Mouse (Mus musculus) thymus, adult 2 months (tissue): ENCODE results near the gene Emilin1. TPM values are rescaled to one million over a fixed set of nuclear protein-coding genes. Genes with fewer than 3 reads are reported as not detected.

ENCODE experiments used
- DNase-seq: peaks from one replicate; pipeline ENCODE4 v3.0.0; 2021
- H3K27ac ChIP-seq: fragments of 200-500 bp; 2 replicates; pipeline ENCODE4 v1.5.1; 2012; ENCODE audit warnings: low read length, control low read depth; ENCODE audit not compliant: control insufficient read depth, insufficient read depth
- H3K27me3 ChIP-seq: fragments of 200-500 bp; 2 replicates; pipeline ENCODE4 v1.6.1; 2012; ENCODE audit warnings: mild to moderate bottlenecking, low read length, moderate library complexity, mixed read lengths; ENCODE audit not compliant: control insufficient read depth, insufficient read depth
- H3K36me3 ChIP-seq: fragments of 200-500 bp; 2 replicates; pipeline ENCODE4 v1.6.1; 2012; ENCODE audit warnings: mild to moderate bottlenecking, low read length, moderate library complexity; ENCODE audit not compliant: control insufficient read depth, insufficient read depth
- H3K4me1 ChIP-seq: fragments of 200-500 bp; replicated peaks from 2 replicates; pipeline ENCODE4 v1.6.1; 2012; ENCODE audit warnings: low read length; ENCODE audit not compliant: control insufficient read depth, insufficient read depth
- H3K4me3 ChIP-seq: fragments of 200-500 bp; 2 replicates; pipeline ENCODE4 v1.5.1; 2012; ENCODE audit warnings: mild to moderate bottlenecking, low read length, control low read depth, moderate library complexity; ENCODE audit not compliant: control insufficient read depth, insufficient read depth
- CTCF ChIP-seq: fragments of 200-500 bp; IDR thresholded peaks from 2 replicates; pipeline ENCODE4 v1.5.1; 2012; ENCODE audit warnings: mild to moderate bottlenecking, control low read depth, low read length, moderate library complexity, borderline replicate concordance; ENCODE audit not compliant: control insufficient read depth, poor library complexity, insufficient read depth; ENCODE audit errors: extremely low read depth
- POLR2A ChIP-seq: fragments of 200-500 bp; IDR thresholded peaks from 2 replicates; pipeline ENCODE4 v1.6.1; 2012; ENCODE audit warnings: mild to moderate bottlenecking, low read length, control low read depth, moderate library complexity; ENCODE audit not compliant: control insufficient read depth, poor library complexity, insufficient read depth; ENCODE audit errors: extremely low read depth
- WGBS: fragments of 180-500 bp; shearing (Covaris S2); methylation state at CpG from one replicate; pipeline ENCODE4 v1.1.7; 2018; 5-methylcytosine and 5-hydroxymethylcytosine counted together
- polyA plus RNA-seq: library from polyadenylated mRNA; depleted of rRNA; stranded (reverse); fragments of >200 nt; gene quantifications from 2 replicates; pipeline ENCODE4 v1.2.3, GENCODE M21; 2012

Emilin1 gene
- polyA plus RNA-seq, 1 experiment = 44.6 TPM

DNA sequence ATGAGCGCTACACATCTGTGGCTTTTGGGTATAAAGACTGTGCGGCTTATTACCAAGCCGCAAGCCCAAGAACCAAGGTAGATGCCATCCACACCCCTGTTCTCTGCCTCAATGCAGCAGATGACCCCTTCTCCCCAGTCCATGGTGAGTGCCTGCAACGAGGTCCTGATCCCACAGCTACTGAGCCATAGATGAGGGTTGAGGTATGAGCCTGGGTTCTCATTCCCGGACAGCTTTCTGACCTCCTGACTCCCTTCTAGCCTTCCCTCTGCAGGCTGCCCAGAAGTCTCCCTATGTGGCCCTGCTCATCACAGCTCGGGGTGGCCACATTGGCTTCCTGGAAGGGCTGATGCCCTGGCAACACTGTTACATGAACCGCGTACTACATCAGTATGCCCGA lies 41.4 kb downstream of the Emilin1 start:
- Histone ChIP-seq H3K27ac (no peak overlapping the region), H3K36me3 (peaks cover 38% of the 10 kb centered on the region), H3K4me3 (no peak overlapping the region), H3K4me1 (peaks cover 26% of the 10 kb centered on the region), H3K27me3 (no peaks in the 10 kb centered on the region)
- DNase-seq = no peak
- TF ChIP-seq CTCF (no peak), POLR2A (no peak)
- WGBS = 96% methylated on average over 9 of the region's 9 CpGs

DNA sequence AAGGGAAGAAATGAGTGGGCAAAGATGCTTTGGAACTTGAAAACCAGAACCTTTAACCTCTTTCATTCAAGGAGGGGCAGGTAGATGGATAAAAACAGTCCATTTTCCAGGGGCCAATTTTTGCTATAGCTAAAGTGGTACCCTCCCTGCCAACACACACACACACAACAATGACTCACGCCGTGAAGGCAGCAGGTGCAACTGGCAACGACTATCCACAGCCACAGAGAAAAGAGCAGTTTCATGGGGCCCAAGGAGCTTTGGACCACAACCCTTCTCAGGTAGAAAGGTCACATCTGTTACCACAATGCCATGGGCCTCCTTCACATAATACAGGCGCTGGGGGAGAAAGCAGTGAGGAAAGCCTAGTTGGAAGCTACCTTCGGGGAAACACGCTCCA lies 42.5 kb downstream of the Emilin1 start:
- no peak overlapping the region for H3K4me3 ChIP-seq
- peaks cover 38% of the 10 kb centered on the region for H3K36me3 ChIP-seq
- no peak for TF ChIP-seq POLR2A
- no peak for TF ChIP-seq CTCF
- no peaks in the 10 kb centered on the region for H3K27me3 ChIP-seq
- 89% methylated on average over 6 of the region's 6 CpGs for WGBS
- no peak for DNase-seq
- H3K27ac ChIP-seq = no peak overlapping the region
- H3K4me1 ChIP-seq = peaks cover 23% of the 10 kb centered on the region

DNA sequence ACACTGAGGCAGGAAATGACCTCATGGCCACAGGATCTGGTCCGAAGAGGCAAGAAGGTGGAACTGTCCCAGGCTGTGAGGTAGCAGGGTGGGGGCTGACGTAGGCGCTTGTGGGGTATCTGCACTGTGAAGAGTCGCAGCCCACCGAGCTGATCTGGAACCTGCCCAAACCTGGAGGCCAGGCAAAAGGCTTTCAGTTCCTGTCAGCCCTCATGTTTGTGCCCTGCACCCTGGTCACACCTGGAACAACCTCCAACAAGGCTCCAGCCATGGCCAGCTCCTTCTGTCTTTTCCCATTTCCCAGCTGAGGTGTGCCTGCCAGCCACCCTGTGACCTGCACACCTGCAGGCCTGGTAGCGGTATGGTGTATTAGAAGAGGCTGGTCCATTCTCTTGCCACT lies 44.7 kb downstream of the Emilin1 start:
- H3K4me3 ChIP-seq = no peak overlapping the region
- H3K36me3 ChIP-seq = peaks cover 38% of the 10 kb centered on the region
- 83% methylated on average over 6 of the region's 6 CpGs for WGBS
- H3K27ac ChIP-seq = no peak overlapping the region
- H3K27me3 ChIP-seq = no peaks in the 10 kb centered on the region
- TF ChIP-seq POLR2A = no peak
- TF ChIP-seq CTCF = no peak
- peaks cover 25% of the 10 kb centered on the region for H3K4me1 ChIP-seq
- DNase-seq = no peak

DNA sequence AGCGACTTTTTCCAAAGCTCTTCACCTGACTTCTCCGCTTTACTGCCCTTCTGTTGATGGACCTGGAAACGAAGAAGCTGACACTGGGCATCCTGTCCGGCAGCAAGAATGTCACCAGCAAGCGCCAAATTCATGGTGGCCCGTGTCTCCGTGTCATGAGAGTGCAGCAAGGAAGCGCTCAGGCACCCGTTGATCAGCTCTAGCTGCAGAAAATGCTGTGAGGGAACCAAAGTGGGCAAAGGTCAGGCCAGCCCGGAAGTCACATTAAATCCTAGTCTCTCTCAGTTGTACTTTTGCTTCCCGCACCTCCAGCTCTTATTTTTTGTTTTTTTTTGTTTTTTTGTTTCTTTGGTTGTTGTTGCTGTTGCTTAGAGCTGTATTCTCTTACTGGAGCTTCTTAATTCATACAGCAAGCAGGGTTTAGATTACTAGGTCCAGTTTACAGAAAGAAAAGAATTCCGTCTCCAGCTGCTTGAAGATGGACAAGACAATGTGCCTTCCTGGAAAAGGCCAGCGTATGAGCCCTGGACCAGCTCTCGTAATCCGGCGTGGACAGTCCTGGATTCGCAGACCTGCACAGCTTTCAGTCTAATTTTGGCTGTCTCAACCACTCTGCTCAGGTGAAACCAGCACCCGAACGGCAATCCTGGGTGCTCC lies 46.1 kb downstream of the Emilin1 start:
- Histone ChIP-seq H3K36me3 (peaks cover 29% of the 10 kb centered on the region), H3K4me1 (peaks cover 25% of the 10 kb centered on the region), H3K27ac (no peak overlapping the region), H3K4me3 (peak overlapping the region; percentile 66), H3K27me3 (no peaks in the 10 kb centered on the region)
- 34% methylated on average over 19 of the region's 19 CpGs for WGBS
- TF ChIP-seq POLR2A (no peak), CTCF (no peak)
- no peak for DNase-seq

DNA sequence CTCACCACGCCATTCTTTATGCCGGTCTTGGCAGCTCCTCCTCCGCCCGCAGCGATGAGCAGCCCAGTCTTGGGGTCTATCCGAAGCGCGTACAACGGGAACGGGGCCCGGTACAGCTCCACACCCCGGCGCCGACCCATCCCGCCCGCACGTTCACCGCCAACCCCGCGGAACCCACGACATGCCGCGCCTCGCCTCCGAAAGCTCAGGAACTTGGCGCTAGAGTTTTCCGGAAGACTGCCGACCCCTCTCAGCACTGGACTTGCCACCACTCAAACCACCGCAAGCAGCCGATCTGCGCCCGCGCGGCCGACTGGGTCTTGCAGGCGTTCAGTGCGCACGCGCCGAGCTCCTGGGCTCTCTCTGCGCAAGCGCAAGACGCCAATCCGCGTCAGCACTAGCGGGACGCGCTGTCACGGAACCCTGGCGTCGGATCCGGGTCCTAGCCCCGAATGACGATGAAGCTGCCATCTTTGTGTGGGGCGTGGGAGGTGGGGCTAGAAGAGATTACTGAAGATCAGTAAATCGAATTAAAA lies 46.8 kb downstream of the Emilin1 start, which contains the start of gene Preb:
TSS of gene Preb (minus strand) at position 396 of the 536 bp plus-strand sequence.
- whole genome bisulfite sequencing = under 1% methylated on average over 56 of the region's 56 CpGs
- H3K36me3 ChIP-seq = peaks cover 22% of the 10 kb centered on the region
- DNase-seq = peak; percentile 98
- H3K27me3 ChIP-seq = no peaks in the 10 kb centered on the region
- peaks cover 25% of the 10 kb centered on the region for H3K4me1 ChIP-seq
- H3K27ac ChIP-seq = no peak within 1 kb of the TSS; the same call in 1 of the 2 replicates
- TF ChIP-seq POLR2A = peak; percentile 93
- peak; percentile 64; the same call in 1 of the 2 replicates for TF ChIP-seq CTCF
- H3K4me3 ChIP-seq = peak within 1 kb of the TSS; percentile 66

DNA sequence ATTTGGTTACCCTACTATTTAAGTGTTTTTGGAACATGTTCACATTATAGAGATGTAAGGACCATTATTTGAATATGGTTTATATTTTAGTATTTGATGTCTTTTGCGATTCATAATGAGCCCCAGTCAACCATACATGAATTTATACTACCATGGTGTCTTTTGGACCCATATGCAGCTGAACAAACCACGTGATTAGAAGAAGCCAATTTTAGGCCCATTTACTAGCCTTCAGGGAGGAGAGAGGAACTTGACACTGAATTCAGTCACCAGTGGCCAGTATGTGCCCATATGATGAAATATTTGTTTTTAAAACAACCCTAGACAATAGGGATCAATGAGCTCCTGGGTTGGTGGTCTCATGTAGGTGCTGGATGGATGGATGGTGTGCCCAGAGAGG lies 47.6 kb downstream of the Emilin1 start:
- no peak overlapping the region for H3K4me3 ChIP-seq
- H3K27me3 ChIP-seq = no peaks in the 10 kb centered on the region
- peaks cover 14% of the 10 kb centered on the region; the same call in 1 of the 2 replicates for H3K36me3 ChIP-seq
- peaks cover 25% of the 10 kb centered on the region for H3K4me1 ChIP-seq
- DNase-seq = no peak
- H3K27ac ChIP-seq = no peak overlapping the region; the same call in 1 of the 2 replicates
- 77% methylated on average over 2 of the region's 2 CpGs for WGBS
- TF ChIP-seq POLR2A (no peak), CTCF (no peak)
